Mouse (Mus musculus) testis, adult 2 months (tissue): Measurements from ENCODE around the gene Ccl28.

Experiments
- CTCF ChIP-seq: fragments of 200-500 bp; IDR thresholded peaks from 2 replicates; pipeline ENCODE4 v1.5.1; 2012; ENCODE audit warnings: low read depth, mild to moderate bottlenecking, inconsistent platforms, low read length, moderate library complexity; ENCODE audit not compliant: control insufficient read depth, insufficient read depth, insufficient replicate concordance
- POLR2A ChIP-seq: fragments of 200-500 bp; IDR thresholded peaks from 2 replicates; pipeline ENCODE4 v1.6.1; 2012; ENCODE audit warnings: low read depth, mild to moderate bottlenecking, inconsistent platforms, low read length, moderate library complexity; ENCODE audit not compliant: control insufficient read depth

DNA sequence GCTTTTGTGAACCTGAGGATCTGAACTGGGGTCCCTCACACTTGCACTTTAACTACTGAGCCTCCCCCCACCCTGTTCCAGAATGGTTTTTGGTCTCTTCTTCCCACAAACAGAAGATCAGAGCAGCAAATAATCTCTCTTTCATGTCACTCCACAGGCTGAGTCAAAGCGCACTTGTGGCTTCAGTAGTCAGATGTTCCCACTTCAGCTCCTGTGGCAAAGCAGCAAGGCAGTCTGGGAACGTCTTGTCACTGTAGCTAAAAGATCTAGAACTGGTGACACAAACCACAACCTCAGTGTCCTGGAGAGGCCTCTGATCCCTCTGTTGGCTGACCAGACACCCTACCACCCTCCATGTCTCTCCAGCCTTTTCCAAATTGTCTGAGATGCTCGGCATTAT lies 57.5 kb downstream of the Ccl28 start:
- TF ChIP-seq POLR2A (no peak), CTCF (no peak)
